Mouse (Mus musculus) lung, postnatal 25 days (tissue): ENCODE measurements at regions not wholly inside any gene's neighbourhood (a gene's known extent, or its start where the extent isn't known, plus 50 kb on each side); places are given as distances from the start of the nearest gene placed in this dataset.
A peak's percentile ranks its signal among the peaks of the same experiment; 100 is the strongest.

Experiments used
- DNase-seq: peaks from one replicate; pipeline ENCODE4 v3.0.0; 2022; ENCODE audit warnings: low spot score

DNA sequence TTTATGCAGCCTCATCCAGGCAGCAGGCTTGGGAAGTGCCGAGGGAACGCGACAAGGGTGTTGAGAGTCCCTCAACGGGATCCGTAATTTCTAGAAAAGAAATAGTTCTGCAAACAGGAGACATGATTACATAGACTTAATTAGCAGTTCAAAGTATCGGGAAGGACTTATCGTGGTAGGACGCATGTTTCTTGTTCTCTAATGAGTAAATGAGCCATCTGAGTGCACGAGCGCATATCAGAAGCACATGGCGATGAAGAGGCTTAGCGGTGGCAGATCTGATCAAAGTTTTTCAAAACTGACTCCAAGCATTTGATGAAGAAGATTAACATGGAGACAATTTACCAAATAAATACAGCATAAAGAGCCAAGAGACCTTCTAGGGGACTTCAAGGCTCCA lies 238.8 kb upstream of the Zeb2 start:
- DNase-seq = no peak

DNA sequence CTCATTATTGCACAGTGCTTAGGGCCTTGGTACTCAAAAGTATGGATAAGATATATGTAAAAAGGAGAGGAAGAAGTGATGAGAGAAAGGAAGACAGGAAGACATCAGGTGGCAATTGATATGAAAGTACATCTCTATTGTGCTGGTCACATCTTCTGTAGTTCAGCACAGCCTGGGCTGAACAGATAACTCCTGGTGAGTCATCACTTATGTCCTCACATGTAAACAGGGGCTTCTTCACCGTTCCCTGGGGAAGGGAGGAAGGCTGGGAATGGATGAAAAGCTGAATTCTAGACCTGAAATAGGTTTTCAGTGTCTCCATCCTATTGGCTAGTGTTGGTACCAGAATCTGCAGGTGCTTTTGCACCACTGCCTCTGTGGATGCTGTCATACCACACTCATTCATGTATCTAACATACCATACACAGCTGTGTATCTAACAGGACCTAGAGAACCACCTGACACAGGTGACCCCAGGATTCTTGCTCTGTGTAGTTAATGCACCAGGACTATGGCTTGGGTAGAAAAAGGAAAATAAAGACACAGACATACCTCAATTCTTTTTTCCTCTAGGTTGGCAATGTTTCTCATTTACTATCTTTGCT lies 234.4 kb upstream of the Zeb2 start:
- DNase-seq = no peak

DNA sequence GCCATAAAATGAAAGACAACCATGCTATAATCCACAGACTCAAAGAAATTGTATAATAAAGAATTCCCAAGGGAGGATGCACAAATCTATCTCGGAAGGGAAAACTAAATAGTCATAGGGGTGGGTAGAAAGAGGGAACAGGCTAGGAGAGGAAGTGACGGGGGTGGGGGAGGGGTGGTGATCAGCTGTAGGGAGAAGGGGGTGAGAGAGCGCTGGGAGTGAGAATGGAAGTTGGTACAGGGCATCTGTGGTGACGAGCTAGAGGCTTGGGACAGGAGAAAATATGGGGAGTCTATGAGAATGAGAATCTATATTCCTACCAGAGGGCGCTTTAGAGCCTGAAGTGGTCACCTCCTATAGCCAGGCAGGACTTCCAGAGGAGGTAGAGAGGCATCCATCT lies 229.2 kb upstream of the Zeb2 start:
- DNase-seq = no peak

DNA sequence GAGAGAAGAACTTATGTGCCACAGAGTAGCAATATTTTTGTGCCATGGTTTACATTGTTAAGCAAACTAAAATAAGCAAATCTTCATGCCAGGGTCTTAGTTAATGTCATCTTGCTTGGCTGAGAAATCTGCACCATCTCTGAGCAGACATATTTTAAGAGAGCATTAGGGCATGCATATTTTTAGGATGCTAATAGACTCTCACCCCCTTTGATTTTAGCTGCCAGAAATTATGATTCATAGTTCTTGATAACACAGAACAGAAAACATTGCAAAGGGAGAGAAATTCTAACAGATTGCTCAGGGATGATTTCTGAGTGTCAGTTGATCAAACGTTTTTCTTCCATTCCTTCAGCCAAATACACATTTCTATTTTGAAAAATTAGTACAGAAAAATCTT lies 222.7 kb upstream of the Zeb2 start:
- no peak for DNase-seq

DNA sequence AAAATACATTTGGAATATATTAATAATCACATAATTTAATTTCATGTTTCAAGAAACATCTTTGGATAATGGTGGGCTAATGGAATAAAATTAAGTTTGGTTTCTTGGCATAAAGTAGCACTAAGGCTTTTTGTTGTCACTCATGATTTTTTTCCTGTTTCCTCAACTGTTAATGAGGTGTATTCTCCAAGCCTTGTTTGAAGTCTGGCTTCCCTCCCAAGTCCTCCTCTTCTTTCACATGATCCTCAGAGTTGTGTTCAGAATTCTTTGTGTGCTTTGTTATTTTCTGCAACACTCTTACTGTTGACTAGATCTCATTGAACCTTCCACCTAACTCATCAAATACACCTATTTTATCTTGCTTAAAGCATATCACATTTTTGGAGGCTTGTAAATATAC lies 221.6 kb upstream of the Zeb2 start:
- no peak for DNase-seq

DNA sequence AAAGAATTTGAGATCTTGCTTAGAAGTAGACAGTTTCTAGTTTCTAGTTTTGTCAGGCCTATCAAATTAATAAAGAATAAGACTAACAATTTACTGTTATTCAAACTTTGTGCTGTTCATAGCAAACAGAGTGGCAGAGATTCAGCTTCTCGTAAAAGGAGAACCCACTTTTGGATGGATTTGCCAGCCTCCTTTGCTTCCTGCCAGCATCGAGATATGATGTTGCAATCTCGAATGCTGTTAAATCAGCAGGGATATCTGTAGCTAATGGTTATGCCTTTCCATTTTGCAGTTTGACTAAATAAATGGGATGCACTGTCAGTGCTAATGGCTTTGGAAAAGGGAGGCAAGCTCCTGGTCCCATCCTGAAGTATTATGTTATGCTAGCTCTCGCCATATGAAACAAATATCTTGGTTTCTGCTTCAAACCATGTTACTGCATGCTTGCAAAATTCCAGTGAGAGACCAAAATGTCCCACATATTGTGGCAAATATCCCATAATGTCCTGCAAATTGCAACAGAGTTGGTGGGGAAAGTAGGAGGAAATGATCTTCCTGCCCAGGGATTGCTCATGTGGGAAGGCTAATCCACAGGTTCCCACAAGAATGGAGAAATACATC lies 199.9 kb upstream of the Zeb2 start:
- DNase-seq = no peak

DNA sequence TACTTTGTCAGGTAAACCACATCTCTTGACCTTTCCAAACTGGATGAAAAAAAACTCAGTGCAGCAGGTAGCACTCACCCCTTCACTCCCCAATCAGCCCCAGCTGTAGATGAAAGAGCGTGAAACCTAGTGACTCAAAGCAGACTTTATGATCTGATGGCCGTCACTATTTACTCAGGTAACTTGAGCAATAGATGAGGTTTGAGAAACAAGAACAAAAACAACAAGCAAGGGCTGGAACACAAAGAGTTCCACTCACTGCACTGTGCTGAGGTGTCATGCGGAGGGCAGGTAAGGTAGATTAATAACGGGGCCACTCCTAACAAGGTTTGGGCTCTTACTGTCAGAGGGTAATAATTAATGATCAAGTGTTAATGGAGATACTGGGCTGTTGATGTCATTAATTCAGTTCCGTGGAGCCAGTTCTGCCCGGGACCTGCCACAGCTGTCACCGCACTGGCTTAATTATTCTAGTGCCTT lies 170.4 kb upstream of the Zeb2 start:
- no peak for DNase-seq

DNA sequence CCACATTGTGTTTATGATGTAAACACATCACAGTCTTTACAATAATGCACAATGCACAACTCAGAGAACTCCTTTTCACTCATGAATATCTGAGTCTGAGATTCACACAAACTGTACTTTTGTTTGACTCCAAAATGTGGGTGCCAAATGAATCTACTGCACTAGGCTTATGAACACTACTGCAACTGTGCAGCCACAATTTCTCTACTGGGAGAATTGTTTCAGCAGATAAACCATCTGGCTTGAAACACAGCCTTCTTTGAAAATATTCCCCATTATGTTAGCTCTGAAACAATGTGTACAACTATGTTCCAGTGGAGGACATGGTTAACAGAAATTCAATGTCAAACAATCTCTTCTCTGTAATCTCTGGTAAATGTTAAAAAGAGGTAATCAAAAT lies 166.6 kb upstream of the Zeb2 start:
- no peak for DNase-seq

DNA sequence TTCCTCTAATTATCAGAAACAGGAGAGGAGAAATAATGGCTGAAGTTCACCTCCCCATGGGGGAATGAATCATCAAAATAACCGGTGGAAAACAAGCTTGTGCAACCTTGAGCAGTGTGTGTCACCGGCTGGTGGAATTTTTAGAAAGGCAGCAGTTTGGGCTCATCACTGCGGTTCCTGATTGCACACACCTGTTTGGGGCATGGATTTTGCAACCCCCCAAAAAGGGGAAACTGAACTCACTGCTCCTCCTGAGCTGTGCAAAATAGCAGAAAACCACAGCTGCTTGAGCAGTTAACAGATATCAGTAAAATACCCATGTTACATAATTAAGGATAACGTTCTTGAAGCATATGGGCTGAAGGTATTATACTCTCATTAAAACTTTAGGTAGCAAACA lies 162.3 kb upstream of the Zeb2 start:
- DNase-seq = peak; percentile 63

DNA sequence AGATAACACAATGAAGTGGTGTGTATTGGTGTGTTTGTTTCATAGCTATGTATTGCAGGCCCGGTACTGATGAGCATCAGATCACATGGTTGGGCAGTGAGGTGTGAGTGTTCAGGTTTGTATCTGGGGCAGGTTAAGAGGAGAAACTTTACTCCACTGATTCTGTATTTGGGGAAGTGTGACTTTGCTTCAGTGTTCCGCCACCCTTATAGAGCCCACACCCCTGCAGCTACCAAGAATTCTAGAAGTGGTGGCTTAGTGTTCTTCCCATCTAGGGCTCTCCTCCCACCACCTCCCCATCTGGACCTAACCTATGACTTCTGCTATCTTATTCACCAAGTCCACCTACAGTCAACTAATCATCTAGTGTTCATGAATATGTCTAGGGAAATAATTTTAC lies 160.4 kb upstream of the Zeb2 start:
- peak; percentile 24 for DNase-seq

DNA sequence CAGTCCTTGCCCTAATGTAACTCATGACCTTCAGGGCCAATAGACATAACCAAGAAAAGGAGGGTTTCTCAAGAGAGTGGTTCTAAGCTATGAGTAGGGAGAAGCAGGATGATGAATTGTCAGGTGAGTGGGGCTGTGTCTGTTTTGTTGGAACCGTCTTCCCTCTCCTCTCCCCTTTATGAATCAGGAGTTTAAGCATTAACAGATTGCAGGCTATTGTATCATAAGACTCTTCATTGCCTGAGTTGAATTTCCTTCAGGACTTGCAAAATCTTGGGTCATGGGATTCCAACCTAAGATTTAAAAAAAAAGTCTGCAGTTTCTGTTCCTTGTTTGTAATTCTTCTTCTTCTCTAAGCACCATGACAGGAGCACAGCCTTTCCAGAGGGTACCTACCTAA lies 159.5 kb upstream of the Zeb2 start:
- peak; percentile 19 for DNase-seq

DNA sequence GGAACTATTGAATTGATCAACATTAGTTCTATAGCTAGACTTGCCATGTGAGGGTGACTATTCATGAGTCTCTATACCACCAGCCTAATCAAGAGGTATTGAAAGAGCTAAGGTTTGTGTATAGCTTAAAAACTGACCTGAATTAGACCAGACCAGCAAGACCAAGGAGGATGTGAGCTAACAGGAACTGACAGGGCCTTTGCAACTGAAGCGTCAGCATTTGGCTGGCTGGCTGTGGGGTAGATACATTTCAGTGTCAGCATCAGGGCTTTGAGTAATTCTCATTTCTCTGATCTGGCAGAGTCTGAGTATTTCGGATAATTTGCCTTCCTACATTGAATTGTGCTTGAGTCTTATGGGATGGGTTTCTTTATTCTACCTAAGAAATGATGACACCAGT lies 152.8 kb upstream of the Zeb2 start:
- no peak for DNase-seq

DNA sequence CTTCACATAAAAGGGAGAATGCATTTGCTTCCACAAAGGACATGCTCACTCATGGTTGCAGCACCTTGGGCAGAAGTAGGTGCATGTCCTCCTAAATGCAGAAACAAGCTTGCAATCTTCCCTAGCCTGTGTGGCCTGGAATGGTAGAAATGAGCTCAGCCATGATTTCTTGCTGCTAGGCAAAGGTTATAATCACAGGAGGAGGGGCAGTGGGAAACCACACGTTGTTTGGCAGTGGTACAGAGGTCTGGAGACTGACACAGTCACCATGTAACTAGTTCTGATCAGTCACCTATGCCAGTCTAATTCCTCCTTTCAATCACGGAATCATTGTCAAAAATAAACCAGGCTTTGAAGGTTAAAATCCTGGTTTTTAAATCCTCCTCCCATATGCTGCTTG lies 148.6 kb upstream of the Zeb2 start:
- no peak for DNase-seq

DNA sequence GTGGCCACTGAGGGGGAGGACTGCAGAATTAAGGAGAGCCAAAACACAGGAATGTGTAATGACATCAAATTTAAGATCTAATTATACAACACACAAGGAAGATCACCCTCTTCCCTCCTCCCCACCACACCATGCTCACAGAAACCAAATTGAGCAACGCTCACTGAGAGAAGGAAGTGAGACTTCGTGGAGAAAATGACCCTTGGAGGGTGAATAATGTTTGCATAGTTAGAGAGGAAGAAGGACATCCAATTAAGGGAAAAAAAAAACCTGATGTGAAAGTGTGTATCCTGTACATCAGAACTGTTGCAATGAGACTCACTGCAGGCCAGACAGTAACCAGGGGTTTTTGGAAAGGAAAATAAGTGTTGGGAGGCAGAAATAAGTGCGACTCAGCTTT lies 144.8 kb upstream of the Zeb2 start:
- DNase-seq = peak; percentile 50

DNA sequence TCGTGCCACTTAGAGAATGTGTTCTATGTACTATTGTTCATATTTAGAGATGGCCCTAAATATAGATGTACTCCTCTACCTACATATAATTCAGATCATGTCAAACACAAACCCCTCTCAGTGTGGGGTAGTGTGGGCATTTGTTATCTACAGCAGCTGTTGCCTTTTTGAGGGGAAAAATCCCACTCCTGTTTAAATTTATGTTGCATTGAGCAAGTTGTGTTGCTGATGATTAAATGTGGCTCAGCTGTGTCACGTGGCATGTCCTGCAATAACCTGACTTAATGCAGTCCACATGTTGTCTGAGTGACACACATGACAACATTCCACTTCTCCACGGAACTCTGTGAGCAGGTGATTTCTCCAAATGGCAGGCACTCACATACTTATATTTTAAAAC lies 141.7 kb upstream of the Zeb2 start:
- DNase-seq = no peak

DNA sequence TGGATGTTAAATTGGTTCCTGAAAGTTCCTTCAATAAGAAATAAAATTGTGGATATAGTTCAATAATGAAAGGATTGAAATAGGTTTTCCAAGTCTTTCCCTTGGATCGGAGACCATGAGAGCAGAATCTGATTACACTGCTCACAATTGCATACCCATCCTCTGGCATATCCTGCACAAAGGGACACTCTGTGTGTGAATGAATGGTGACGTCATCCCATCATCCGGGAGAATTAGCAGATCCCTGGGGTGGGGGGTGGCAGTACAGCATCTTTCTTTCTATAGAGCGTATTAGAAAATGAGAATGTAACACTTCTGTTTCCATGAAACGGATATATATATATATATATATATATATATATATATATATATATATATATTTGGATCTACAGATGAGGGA lies 139.2 kb upstream of the Zeb2 start:
- DNase-seq = no peak

DNA sequence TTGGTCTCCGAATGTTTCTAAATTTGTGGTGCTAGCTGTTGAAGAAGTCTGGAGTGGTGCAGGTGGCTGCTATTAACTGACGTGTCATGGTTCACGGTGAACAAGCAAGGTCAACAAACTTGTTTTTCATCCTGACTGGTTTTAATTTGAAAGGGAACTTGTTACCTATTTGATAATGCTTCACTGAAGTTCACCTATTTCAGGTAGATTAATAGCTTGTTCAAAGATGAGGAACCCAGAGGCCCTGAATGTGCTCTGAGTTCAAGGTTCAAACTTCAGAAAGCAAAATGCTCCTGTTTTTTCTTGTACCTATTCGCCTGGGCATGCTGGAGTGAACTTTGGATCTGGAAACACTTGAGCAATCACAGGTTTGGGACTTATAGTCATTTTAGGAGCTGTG lies 136.7 kb upstream of the Zeb2 start:
- no peak for DNase-seq

DNA sequence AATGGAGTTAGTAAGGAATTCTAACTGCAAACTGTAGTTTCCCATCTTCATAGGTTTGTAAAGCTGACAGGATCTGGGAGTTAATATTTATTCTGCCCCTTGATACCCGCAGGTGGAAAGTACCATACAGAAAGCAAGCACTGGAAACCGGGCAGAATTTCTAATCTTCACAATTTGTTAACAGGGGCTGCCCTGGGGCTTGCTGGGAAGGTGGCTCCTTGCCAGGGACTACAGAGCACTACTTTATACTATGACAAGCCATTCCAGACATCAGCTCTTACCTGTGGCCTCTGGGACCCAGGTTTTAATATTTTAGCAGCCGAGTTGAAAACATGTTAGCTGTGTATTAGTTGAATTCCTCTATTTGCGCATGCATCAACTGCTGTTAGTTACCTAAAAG lies 135.1 kb upstream of the Zeb2 start:
- no peak for DNase-seq

DNA sequence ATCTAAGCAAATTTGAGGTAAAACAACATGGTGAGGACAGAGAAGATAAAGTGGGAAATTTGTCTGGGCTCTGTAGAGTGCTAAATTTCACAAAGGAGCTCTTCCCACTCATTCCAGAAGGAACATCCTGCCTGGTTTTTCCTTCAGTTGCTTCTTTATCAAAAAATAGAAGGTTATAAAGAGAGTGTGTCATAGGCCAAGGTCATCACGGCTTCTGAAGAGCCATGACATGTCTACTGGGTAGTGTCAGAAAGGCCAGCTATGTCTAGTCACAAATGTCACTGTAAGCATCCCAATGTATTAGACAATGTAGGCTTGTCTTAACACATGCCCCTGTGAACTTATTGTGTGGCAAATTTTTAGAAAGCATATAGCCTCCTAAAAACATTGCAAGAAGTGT lies 132.5 kb upstream of the Zeb2 start:
- DNase-seq = no peak

DNA sequence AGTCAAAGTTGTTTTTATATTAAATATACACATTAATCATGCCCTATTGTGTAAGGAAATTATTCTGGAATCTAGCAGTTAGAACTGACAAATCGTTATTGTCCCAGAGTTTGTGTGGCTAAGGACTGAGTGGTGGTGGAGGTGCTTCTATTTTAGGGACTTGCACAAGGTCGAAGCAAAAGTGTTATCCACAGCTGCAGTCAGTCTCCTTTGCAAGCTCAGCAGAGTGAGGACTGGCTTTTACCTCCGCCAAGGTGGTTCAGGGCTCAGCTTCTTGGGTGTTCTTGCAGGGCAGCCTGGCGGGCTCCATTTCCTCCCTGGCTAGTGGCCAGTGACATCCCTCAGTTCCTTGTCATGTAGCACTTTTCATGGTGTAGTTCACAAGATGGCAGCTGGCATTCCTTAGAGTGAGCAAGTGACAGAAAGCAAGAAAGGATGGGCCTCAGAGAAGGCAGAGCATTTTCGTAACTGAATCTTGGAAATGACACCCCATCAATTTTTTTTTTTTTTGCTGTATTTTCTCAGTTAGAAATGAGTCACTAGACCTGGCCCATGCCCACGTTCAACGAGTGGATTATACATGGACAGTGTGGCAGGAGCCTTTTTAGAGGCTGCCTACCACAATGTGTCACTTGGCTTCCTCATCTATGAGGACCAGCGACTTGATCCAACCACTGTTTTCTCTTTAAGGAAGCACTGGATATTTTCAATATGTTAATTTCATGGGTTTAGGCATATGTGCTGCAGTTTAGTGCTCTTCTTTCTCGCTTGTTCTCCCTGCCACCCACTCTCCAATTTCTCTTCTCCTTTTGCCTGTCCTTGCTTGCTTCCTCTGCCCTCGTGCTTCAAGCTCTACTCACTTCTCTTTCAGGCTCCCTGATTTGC lies 129.1 kb upstream of the Zeb2 start:
- peak; percentile 25 for DNase-seq

DNA sequence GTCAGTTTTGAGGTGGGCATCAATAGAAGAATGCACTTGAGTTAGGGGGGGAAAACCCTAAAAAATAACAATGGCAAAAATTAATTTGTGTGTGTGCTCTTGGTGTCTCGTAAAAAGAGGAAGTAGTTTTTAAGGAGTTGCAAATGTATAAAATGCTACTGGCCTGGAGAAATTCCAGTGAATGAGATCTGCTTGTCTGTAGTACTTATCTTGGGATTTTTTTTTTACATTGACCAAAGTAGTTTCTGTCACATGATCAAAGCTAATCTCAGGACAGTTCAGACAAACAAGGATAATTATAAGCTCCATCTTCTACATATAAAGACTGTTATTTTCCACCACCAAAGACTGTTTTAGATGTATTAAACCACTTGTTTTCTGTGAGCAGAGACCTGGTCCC lies 128.3 kb upstream of the Zeb2 start:
- DNase-seq = no peak

DNA sequence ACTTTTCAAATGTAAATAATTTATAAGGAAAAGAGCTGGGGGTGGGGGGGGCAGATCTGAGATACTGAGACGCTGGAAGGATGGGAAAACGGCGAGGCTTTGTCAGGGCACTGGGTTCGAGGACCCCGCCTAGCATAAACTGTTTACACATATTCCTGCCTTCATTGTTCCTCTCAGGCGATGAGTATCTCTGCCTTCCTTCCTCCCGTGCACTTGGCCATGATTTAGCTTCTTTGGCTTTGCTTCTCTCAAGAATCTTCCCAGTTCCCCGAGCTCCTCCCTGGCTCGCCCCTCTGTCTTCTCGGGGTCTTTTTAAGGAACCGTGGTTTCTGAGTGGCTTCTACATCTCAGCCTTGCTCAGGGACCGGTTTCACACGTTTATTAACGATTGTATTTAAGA lies 127.3 kb upstream of the Zeb2 start:
- DNase-seq = peak; percentile 70
